Mouse (Mus musculus) intestine, embryonic 16.5 days (tissue): ENCODE measurements around the gene Kat5. TPM values are rescaled to one million over a fixed set of nuclear protein-coding genes. Genes with fewer than 3 reads are reported as not detected.

Source experiments
- ATAC-seq: fragments of 200-750 bp; cut with Nextera tagmentation; 2 replicates; pipeline ENCODE4 v1.8.0; 2017; ENCODE audit warnings: moderate TSS enrichment, moderate library complexity
- H3K27ac ChIP-seq: fragments of 300-500 bp; sonication (generic); 2 replicates; pipeline ENCODE4 v1.5.1; 2014; ENCODE audit warnings: mild to moderate bottlenecking, low read length
- H3K27me3 ChIP-seq: fragments of 300-500 bp; sonication (generic); replicated peaks from 2 replicates; pipeline ENCODE4 v1.6.1; 2014; ENCODE audit warnings: low read length, control low read depth, mixed read lengths; ENCODE audit not compliant: control insufficient read depth, insufficient read depth
- H3K36me3 ChIP-seq: fragments of 300-500 bp; sonication (generic); 2 replicates; pipeline ENCODE4 v1.6.1; 2014; ENCODE audit warnings: low read length, control low read depth; ENCODE audit not compliant: control insufficient read depth, insufficient read depth
- H3K4me1 ChIP-seq: fragments of 300-500 bp; sonication (generic); 2 replicates; pipeline ENCODE4 v1.6.1; 2014; ENCODE audit warnings: low read length, control low read depth, mixed read lengths; ENCODE audit not compliant: control insufficient read depth, insufficient read depth
- H3K4me2 ChIP-seq: fragments of 300-500 bp; sonication (generic); 2 replicates; pipeline ENCODE4 v1.6.1; 2014; ENCODE audit warnings: low read depth, low read length, control low read depth
- H3K4me3 ChIP-seq: fragments of 300-500 bp; sonication (generic); 2 replicates; pipeline ENCODE4 v1.5.1; 2014; ENCODE audit warnings: mild to moderate bottlenecking, low read length
- H3K9ac ChIP-seq: fragments of 300-500 bp; sonication (generic); 2 replicates; pipeline ENCODE4 v1.6.1; 2014; ENCODE audit warnings: low read depth, low read length
- H3K9me3 ChIP-seq: fragments of 300-500 bp; sonication (generic); 2 replicates; pipeline ENCODE4 v1.6.1; 2016; ENCODE audit warnings: low read length, control low read depth; ENCODE audit not compliant: control insufficient read depth
- WGBS: fragments of 180-500 bp; shearing (Covaris S2); extraction: QIAGEN DNeasy Blood & Tissue Kit; methylation state at CpG from one replicate; pipeline ENCODE4 v1.1.7; 2014; 5-methylcytosine and 5-hydroxymethylcytosine counted together
- polyA plus RNA-seq: library from polyadenylated mRNA; unstranded; fragments of >200 nt; fragmentation: Nextera tagmentation; extraction: Ambion mirVana; gene quantifications from 2 replicates; pipeline ENCODE4 v1.2.1, GENCODE M21; 2015

Kat5 gene
- polyA plus RNA-seq, 1 experiment from 2014 or later, result 40.9 TPM

GRCm38 (mm10) chr19:5632120-5632519 is 22.1 kb upstream of the Kat5 start:
- Histone ChIP-seq H3K4me3 (no peak overlapping the region), H3K36me3 (no peaks in the 10 kb centered on the region), H3K27ac (no peak overlapping the region), H3K9ac (no peak overlapping the region), H3K27me3 (no peaks in the 10 kb centered on the region), H3K4me2 (no peak overlapping the region), H3K4me1 (peaks cover 6% of the 10 kb centered on the region), H3K9me3 (no peaks in the 10 kb centered on the region)
- 79% methylated on average over 9 of the region's 9 CpGs for WGBS
- no peak for ATAC-seq

GRCm38 (mm10) chr19:5629907-5630306 is 19.9 kb upstream of the Kat5 start:
- Histone ChIP-seq H3K4me2 (no peak overlapping the region), H3K27me3 (no peaks in the 10 kb centered on the region), H3K36me3 (no peaks in the 10 kb centered on the region), H3K9ac (no peak overlapping the region), H3K9me3 (no peaks in the 10 kb centered on the region), H3K4me1 (no peaks in the 10 kb centered on the region), H3K27ac (no peak overlapping the region), H3K4me3 (no peak overlapping the region)
- ATAC-seq, result no peak

GRCm38 (mm10) chr19:5625311-5625710 is 15.3 kb upstream of the Kat5 start:
- no peaks in the 10 kb centered on the region for H3K9me3 ChIP-seq
- ATAC-seq, result no peak
- no peaks in the 10 kb centered on the region for H3K36me3 ChIP-seq
- no peaks in the 10 kb centered on the region for H3K4me1 ChIP-seq
- no peak overlapping the region for H3K4me3 ChIP-seq
- no peak overlapping the region for H3K9ac ChIP-seq
- no peaks in the 10 kb centered on the region for H3K27me3 ChIP-seq
- WGBS, result 85% methylated on average over 8 of the region's 8 CpGs
- H3K4me2 ChIP-seq, result no peak overlapping the region
- no peak overlapping the region for H3K27ac ChIP-seq

- H3K9me3 ChIP-seq, result no peaks in the 10 kb centered on the region
- no peaks in the 10 kb centered on the region for H3K27me3 ChIP-seq
- no peak overlapping the region for H3K27ac ChIP-seq
- no peaks in the 10 kb centered on the region for H3K36me3 ChIP-seq
- no peaks in the 10 kb centered on the region for H3K4me1 ChIP-seq
- WGBS, result 73% methylated on average over 5 of the region's 5 CpGs
- no peak overlapping the region for H3K4me3 ChIP-seq
- no peak overlapping the region for H3K9ac ChIP-seq
- no peak for ATAC-seq
- no peak overlapping the region for H3K4me2 ChIP-seq
Measured at GRCm38 (mm10) chr19:5621884-5622283, 11.8 kb upstream of the Kat5 start.

- H3K36me3 ChIP-seq, result no peaks in the 10 kb centered on the region
- no peak overlapping the region for H3K9ac ChIP-seq
- H3K4me3 ChIP-seq, result no peak overlapping the region
- H3K9me3 ChIP-seq, result no peaks in the 10 kb centered on the region
- no peaks in the 10 kb centered on the region for H3K27me3 ChIP-seq
- H3K4me1 ChIP-seq, result no peaks in the 10 kb centered on the region
- ATAC-seq, result no peak
- H3K27ac ChIP-seq, result no peak overlapping the region
- 82% methylated on average over 4 of the region's 4 CpGs for WGBS
- no peak overlapping the region for H3K4me2 ChIP-seq
Measured at GRCm38 (mm10) chr19:5620007-5620406, 10.0 kb upstream of the Kat5 start.

- H3K9me3 ChIP-seq, result no peaks in the 10 kb centered on the region
- H3K4me2 ChIP-seq, result no peak overlapping the region
- no peaks in the 10 kb centered on the region for H3K36me3 ChIP-seq
- H3K27me3 ChIP-seq, result no peaks in the 10 kb centered on the region
- no peak overlapping the region for H3K9ac ChIP-seq
- WGBS, result 50% methylated on average over 2 of the region's 2 CpGs
- H3K4me1 ChIP-seq, result peaks cover 5% of the 10 kb centered on the region; the same call in 1 of the 2 replicates
- no peak for ATAC-seq
- no peak overlapping the region for H3K27ac ChIP-seq
- no peak overlapping the region for H3K4me3 ChIP-seq
Measured at GRCm38 (mm10) chr19:5614953-5615352, 4.9 kb upstream of the Kat5 start.

GRCm38 (mm10) chr19:5612762-5613411 is 2.9 kb upstream of the Kat5 start:
- no peak for ATAC-seq
- no peak overlapping the region for H3K4me3 ChIP-seq
- peaks cover 6% of the 10 kb centered on the region for H3K36me3 ChIP-seq
- H3K9me3 ChIP-seq, result no peaks in the 10 kb centered on the region
- H3K9ac ChIP-seq, result no peak overlapping the region
- H3K27me3 ChIP-seq, result no peaks in the 10 kb centered on the region
- peaks cover 16% of the 10 kb centered on the region for H3K4me1 ChIP-seq
- 75% methylated on average over 3 of the region's 3 CpGs for WGBS
- no peak overlapping the region for H3K4me2 ChIP-seq
- no peak overlapping the region for H3K27ac ChIP-seq

GRCm38 (mm10) chr19:5611973-5612372 is 1.9 kb upstream of the Kat5 start:
- Histone ChIP-seq H3K27me3 (no peaks in the 10 kb centered on the region), H3K4me2 (no peak overlapping the region), H3K9ac (no peak overlapping the region), H3K9me3 (no peaks in the 10 kb centered on the region), H3K4me1 (peaks cover 16% of the 10 kb centered on the region), H3K4me3 (no peak overlapping the region), H3K36me3 (peaks cover 10% of the 10 kb centered on the region), H3K27ac (no peak overlapping the region)
- WGBS, result 65% methylated on average over 1 of the region's 1 CpGs
- no peak for ATAC-seq

- peak overlapping the region; percentile 77 for H3K4me2 ChIP-seq
- WGBS, result 53% methylated on average over 10 of the region's 10 CpGs
- no peak for ATAC-seq
- H3K27ac ChIP-seq, result peak overlapping the region; percentile 95
- peaks cover 19% of the 10 kb centered on the region for H3K4me1 ChIP-seq
- H3K36me3 ChIP-seq, result peaks cover 23% of the 10 kb centered on the region
- H3K9me3 ChIP-seq, result no peaks in the 10 kb centered on the region
- peak overlapping the region; percentile 70 for H3K4me3 ChIP-seq
- H3K9ac ChIP-seq, result peak overlapping the region; percentile 87
- no peaks in the 10 kb centered on the region for H3K27me3 ChIP-seq
Measured at GRCm38 (mm10) chr19:5609171-5609546, 878 bp downstream of the Kat5 start.

- H3K27me3 ChIP-seq, result no peaks in the 10 kb centered on the region
- H3K36me3 ChIP-seq, result peaks cover 26% of the 10 kb centered on the region
- WGBS, result 92% methylated on average over 13 of the region's 13 CpGs
- peaks cover 22% of the 10 kb centered on the region for H3K4me1 ChIP-seq
- peak overlapping the region; percentile 87; the same call in 1 of the 2 replicates for H3K9ac ChIP-seq
- ATAC-seq, result no peak
- H3K4me2 ChIP-seq, result peak overlapping the region; percentile 77
- H3K27ac ChIP-seq, result no peak overlapping the region
- H3K9me3 ChIP-seq, result no peaks in the 10 kb centered on the region
- H3K4me3 ChIP-seq, result peak overlapping the region; percentile 70
Measured at GRCm38 (mm10) chr19:5608707-5609106, 1.3 kb downstream of the Kat5 start.
